Mouse (Mus musculus) liver (tissue): ENCODE results near the gene Abcc4.

ENCODE experiments used
- DNase-seq: peaks from one replicate; pipeline ENCODE4 v3.0.0-alpha.2; 2020; ENCODE audit warnings: mixed read lengths

Abcc4 gene

GRCm38 (mm10) chr14:118490525-118490924 lies 215.5 kb downstream of the Abcc4 start:
- no peak for DNase-seq

GRCm38 (mm10) chr14:118486349-118486748 lies 219.7 kb downstream of the Abcc4 start:
- DNase-seq: no peak

- DNase-seq: no peak
Measured at GRCm38 (mm10) chr14:118485646-118486045, 220.4 kb downstream of the Abcc4 start.

GRCm38 (mm10) chr14:118482320-118482719 lies 223.7 kb downstream of the Abcc4 start:
- no peak for DNase-seq

- no peak for DNase-seq
Measured at GRCm38 (mm10) chr14:118481779-118482178, 224.2 kb downstream of the Abcc4 start.

- no peak for DNase-seq
Measured at GRCm38 (mm10) chr14:118476329-118476728, 229.7 kb downstream of the Abcc4 start.

GRCm38 (mm10) chr14:118475100-118475454 lies 230.9 kb downstream of the Abcc4 start:
- no peak for DNase-seq

GRCm38 (mm10) chr14:118474226-118475099 lies 231.6 kb downstream of the Abcc4 start:
- no peak for DNase-seq

- peak; percentile 25 for DNase-seq
Measured at GRCm38 (mm10) chr14:118473831-118474193, 232.2 kb downstream of the Abcc4 start.

GRCm38 (mm10) chr14:118473188-118473830 lies 232.7 kb downstream of the Abcc4 start:
- DNase-seq: no peak

GRCm38 (mm10) chr14:118465331-118465730 lies 240.7 kb downstream of the Abcc4 start:
- no peak for DNase-seq

- no peak for DNase-seq
Measured at GRCm38 (mm10) chr14:118464401-118464800, 241.6 kb downstream of the Abcc4 start.

- no peak for DNase-seq
Measured at GRCm38 (mm10) chr14:118452572-118452971, 253.4 kb downstream of the Abcc4 start.

- no peak for DNase-seq
Measured at GRCm38 (mm10) chr14:118440155-118440554, 265.9 kb downstream of the Abcc4 start.

GRCm38 (mm10) chr14:118437156-118437931 lies 268.7 kb downstream of the Abcc4 start:
- no peak for DNase-seq

GRCm38 (mm10) chr14:118436791-118437155 lies 269.2 kb downstream of the Abcc4 start:
- DNase-seq: peak; percentile 26

- DNase-seq: no peak
Measured at GRCm38 (mm10) chr14:118435676-118436330, 270.2 kb downstream of the Abcc4 start.

- DNase-seq: no peak
Measured at GRCm38 (mm10) chr14:118434842-118435241, 271.2 kb downstream of the Abcc4 start.

GRCm38 (mm10) chr14:118433848-118434247 lies 272.2 kb downstream of the Abcc4 start:
- DNase-seq: no peak
